ENCODE assay signal across 11 mouse cellular contexts in the genomic region with DNA sequence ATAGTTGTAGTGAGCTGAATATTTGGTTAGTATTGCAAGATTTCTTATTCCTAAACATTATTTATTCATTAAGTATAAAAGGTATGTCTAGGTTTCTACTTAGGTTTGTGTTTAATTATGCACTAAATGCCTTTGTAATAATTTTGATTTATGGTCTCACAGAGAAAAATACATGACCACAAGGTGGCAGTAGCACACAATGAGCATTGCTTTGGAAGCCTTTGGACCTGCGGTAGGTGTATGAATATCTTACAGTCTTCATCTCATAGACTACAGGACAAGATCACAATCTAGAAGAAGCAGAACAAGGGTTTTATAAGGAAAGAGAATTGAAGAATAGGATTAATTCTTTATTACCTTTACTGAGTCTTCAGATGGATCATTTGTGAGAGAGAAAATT.
A peak's percentile ranks its signal among the peaks of the same experiment; 100 is the strongest.
DNase-seq lines count a peak whose midpoint lies in the region; ATAC-seq and TF ChIP-seq lines count a peak whose summit lies in the region.
"Had no signal": no experiment of that assay in that cellular context is flagged by ENCODE, and none has a peak within 500 bp of the region (broad histone marks: within the 10 kb centered on the region; RNA-seq: fewer than 3 reads in every experiment).

No protein-coding gene starts in this region.

- no peak overlapping the region for H3K9ac ChIP-seq in lung, postnatal 0 days (replicated peaks; ENCODE audit: low read depth)
- H3K9ac ChIP-seq in embryonic facial prominence, embryonic 14.5 days (ENCODE audit: low read depth, low read length) = no peak overlapping the region
- no peak overlapping the region for H3K9ac ChIP-seq in hindbrain, embryonic 12.5 days
- H3K9ac ChIP-seq: liver, embryonic 15.5 days; stomach, embryonic 15.5 days had no signal

- H3K4me2 ChIP-seq in lung, postnatal 0 days (replicated peaks; ENCODE audit: low read depth, low read length) = no peak overlapping the region
- no peak overlapping the region for H3K4me2 ChIP-seq in embryonic facial prominence, embryonic 14.5 days (ENCODE audit: low read depth, low read length)
- no peak overlapping the region for H3K4me2 ChIP-seq in hindbrain, embryonic 12.5 days (replicated peaks)
- H3K4me2 ChIP-seq: liver, embryonic 15.5 days; stomach, embryonic 15.5 days had no signal

- H3K4me1 ChIP-seq in lung, postnatal 0 days (ENCODE audit: insufficient read depth, low read depth, low read length) = no peaks in the 10 kb centered on the region
- H3K4me1 ChIP-seq in embryonic facial prominence, embryonic 14.5 days (ENCODE audit: control insufficient read depth, insufficient read depth, low read length) = no peaks in the 10 kb centered on the region
- H3K4me1 ChIP-seq in hindbrain, embryonic 12.5 days = no peaks in the 10 kb centered on the region
- H3K4me1 ChIP-seq: liver, embryonic 15.5 days; stomach, embryonic 15.5 days had no signal

- H3K9me3 ChIP-seq in lung, postnatal 0 days (ENCODE audit: low read length) = no peaks in the 10 kb centered on the region
- no peaks in the 10 kb centered on the region for H3K9me3 ChIP-seq in embryonic facial prominence, embryonic 14.5 days (ENCODE audit: control insufficient read depth, low read length)
- H3K9me3 ChIP-seq in hindbrain, embryonic 12.5 days (replicated peaks) = no peaks in the 10 kb centered on the region
- H3K9me3 ChIP-seq: liver, embryonic 15.5 days; stomach, embryonic 15.5 days had no signal

- no peak for TF ChIP-seq EP300 in lung, postnatal 0 days (IDR thresholded peaks at IDR 0.05)

- no peaks in the 10 kb centered on the region for H3K27me3 ChIP-seq in lung, postnatal 0 days (replicated peaks; ENCODE audit: insufficient read depth, low read length)
- no peaks in the 10 kb centered on the region for H3K27me3 ChIP-seq in embryonic facial prominence, embryonic 14.5 days (replicated peaks; ENCODE audit: control insufficient read depth, insufficient read depth, low read length)
- no peaks in the 10 kb centered on the region for H3K27me3 ChIP-seq in hindbrain, embryonic 12.5 days
- H3K27me3 ChIP-seq: liver, embryonic 15.5 days; stomach, embryonic 15.5 days had no signal

- 57% methylated on average over 1 of the region's 1 CpGs for WGBS in lung, postnatal 0 days
- WGBS in embryonic facial prominence, embryonic 14.5 days = 32% methylated on average over 1 of the region's 1 CpGs
- WGBS in hindbrain, embryonic 12.5 days = 55% methylated on average over 1 of the region's 1 CpGs

- no peak overlapping the region for H3K27ac ChIP-seq in lung, postnatal 0 days (ENCODE audit: low read length)
- H3K27ac ChIP-seq in embryonic facial prominence, embryonic 14.5 days (replicated peaks; ENCODE audit: low read depth, low read length) = no peak overlapping the region
- H3K27ac ChIP-seq in hindbrain, embryonic 12.5 days = no peak overlapping the region
- H3K27ac ChIP-seq: liver, embryonic 15.5 days; stomach, embryonic 15.5 days had no signal

- no peaks in the 10 kb centered on the region for H3K36me3 ChIP-seq in lung, postnatal 0 days (ENCODE audit: insufficient read depth, low read length)
- no peaks in the 10 kb centered on the region for H3K36me3 ChIP-seq in embryonic facial prominence, embryonic 14.5 days (ENCODE audit: control insufficient read depth, insufficient read depth, low read length)
- H3K36me3 ChIP-seq in hindbrain, embryonic 12.5 days = no peaks in the 10 kb centered on the region
- H3K36me3 ChIP-seq: liver, embryonic 15.5 days; stomach, embryonic 15.5 days had no signal

- no peak for ATAC-seq in lung, postnatal 0 days
- no peak for ATAC-seq in embryonic facial prominence, embryonic 14.5 days (ENCODE audit: low read depth)
- ATAC-seq in hindbrain, embryonic 12.5 days (ENCODE audit: low FRiP score) = no peak

- TF ChIP-seq CTCF in lung, postnatal 0 days (IDR thresholded peaks at IDR 0.05) = peak; percentile 51

- H3K4me3 ChIP-seq in lung, postnatal 0 days (ENCODE audit: low read depth, low read length) = no peak overlapping the region
- no peak overlapping the region for H3K4me3 ChIP-seq in embryonic facial prominence, embryonic 14.5 days (ENCODE audit: low read depth, low read length)
- H3K4me3 ChIP-seq in hindbrain, embryonic 12.5 days = no peak overlapping the region
- H3K4me3 ChIP-seq: liver, embryonic 15.5 days; stomach, embryonic 15.5 days had no signal

- peak; percentile 4 for DNase-seq in cerebellum, adult 8-10 months
- DNase-seq in cerebellum, adult 11 months = no peak
- DNase-seq in lung, postnatal 0 days (ENCODE audit: low spot score) = no peak
- DNase-seq in lung, postnatal 14 days = no peak
- peak; percentile 38 for DNase-seq in embryonic facial prominence, embryonic 14.5 days (ENCODE audit: low spot score)
- peak; percentile 25 to 32 for DNase-seq in right cerebral cortex, postnatal 10 days (ENCODE audit: low spot score in 2 of 2)
- DNase-seq in adrenal gland, adult 8-10 months = no peak
- DNase-seq: gastrocnemius, postnatal 36 days had no signal

Comparison
In these comparisons a context has a peak if more than half of its experiments do, and no peak if none do; other contexts are left out.
1. DNase-seq: peak in cerebellum, adult 8-10 months (single experiment), embryonic facial prominence, embryonic 14.5 days (single experiment) and right cerebral cortex, postnatal 10 days (2 of 2); none in cerebellum, adult 11 months (single experiment), lung, postnatal 0 days (single experiment), lung, postnatal 14 days (single experiment) and adrenal gland, adult 8-10 months (single experiment).